Mouse (Mus musculus) hindbrain, embryonic 11.5 days (tissue): Measurements from ENCODE around the gene Tle1. TPM values are rescaled to one million over a fixed set of nuclear protein-coding genes. Genes with fewer than 3 reads are reported as not detected.

ENCODE experiments used
- ATAC-seq: fragments of 200-750 bp; cut with Nextera tagmentation; 2 replicates; pipeline ENCODE4 v1.8.0; 2017; ENCODE audit warnings: mild to moderate bottlenecking, moderate TSS enrichment, moderate library complexity; ENCODE audit not compliant: low FRiP score
- DNase-seq: peaks from one replicate; pipeline ENCODE4 v3.0.0-alpha.2; 2015; ENCODE audit warnings: low spot score
- H3K27ac ChIP-seq: fragments of 300-500 bp; sonication (generic); 2 replicates; pipeline ENCODE4 v1.5.1; 2014; ENCODE audit warnings: mild to moderate bottlenecking, low read depth, low read length
- H3K27me3 ChIP-seq: fragments of 300-500 bp; sonication (generic); 2 replicates; pipeline ENCODE4 v1.6.1; 2014; ENCODE audit warnings: mild to moderate bottlenecking, low read length, moderate library complexity, mixed read lengths; ENCODE audit not compliant: control insufficient read depth, insufficient read depth
- H3K36me3 ChIP-seq: fragments of 300-500 bp; sonication (generic); 2 replicates; pipeline ENCODE4 v1.6.1; 2014; ENCODE audit warnings: mild to moderate bottlenecking, low read length, moderate library complexity, mixed read lengths; ENCODE audit not compliant: control insufficient read depth, insufficient read depth
- H3K4me1 ChIP-seq: fragments of 300-500 bp; sonication (generic); replicated peaks from 2 replicates; pipeline ENCODE4 v1.6.1; 2014; ENCODE audit warnings: low read length, mixed read lengths; ENCODE audit not compliant: control insufficient read depth, insufficient read depth
- H3K4me2 ChIP-seq: fragments of 300-500 bp; sonication (generic); replicated peaks from 2 replicates; pipeline ENCODE4 v1.6.1; 2014; ENCODE audit warnings: mild to moderate bottlenecking, low read depth, low read length
- H3K4me3 ChIP-seq: fragments of 300-500 bp; sonication (generic); 2 replicates; pipeline ENCODE4 v1.5.1; 2014; ENCODE audit warnings: low read depth, low read length
- H3K9ac ChIP-seq: fragments of 300-500 bp; sonication (generic); 2 replicates; pipeline ENCODE4 v1.6.1; 2014; ENCODE audit warnings: low read depth, low read length
- H3K9me3 ChIP-seq: fragments of 300-500 bp; sonication (generic); 2 replicates; pipeline ENCODE4 v1.6.1; 2016; ENCODE audit warnings: low read length; ENCODE audit not compliant: control insufficient read depth
- WGBS: fragments of 180-500 bp; shearing (Covaris S2); extraction: QIAGEN DNeasy Blood & Tissue Kit; methylation state at CpG from one replicate; pipeline ENCODE4 v1.1.7; 2014; 5-methylcytosine and 5-hydroxymethylcytosine counted together
- polyA plus RNA-seq: library from polyadenylated mRNA; unstranded; fragments of >200 nt; fragmentation: Nextera tagmentation; extraction: Ambion mirVana; gene quantifications from 2 replicates; pipeline ENCODE4 v1.2.1, GENCODE M21; 2014

Tle1 gene
- polyA plus RNA-seq, 1 experiment from 2014 or later: 44.1 TPM

DNA sequence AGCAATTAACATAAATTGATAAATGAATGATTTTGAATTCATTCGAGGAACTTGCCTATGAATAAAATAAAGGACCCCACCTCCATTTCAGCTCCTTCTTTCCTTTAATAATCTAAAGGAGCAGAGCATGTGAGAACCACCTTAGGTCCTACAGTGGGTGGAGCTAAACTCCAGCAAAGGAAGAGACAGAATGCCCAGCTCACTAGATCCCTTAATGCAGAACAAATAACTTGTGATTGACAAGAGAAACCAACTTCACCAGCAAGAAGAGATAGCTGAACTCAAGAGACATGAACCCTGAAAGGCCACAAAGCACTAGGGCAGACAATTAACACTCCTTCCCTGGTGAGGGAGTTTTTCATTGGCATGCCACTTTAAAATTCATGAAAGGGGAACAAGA lies 32.5 kb downstream of the Tle1 start:
- Histone ChIP-seq H3K4me1 (peaks cover 2% of the 10 kb centered on the region; the same call in 1 of the 2 replicates), H3K9ac (no peak overlapping the region), H3K36me3 (no peaks in the 10 kb centered on the region), H3K9me3 (no peaks in the 10 kb centered on the region), H3K4me3 (no peak overlapping the region), H3K4me2 (no peak overlapping the region), H3K27me3 (no peaks in the 10 kb centered on the region), H3K27ac (peak overlapping the region; percentile 75)
- WGBS: 4% methylated on average over 1 of the region's 1 CpGs
- peak; percentile 28 for DNase-seq
- ATAC-seq: peak; percentile 81

GRCm38 (mm10) chr4:72167761-72168229 lies 32.9 kb downstream of the Tle1 start:
- Histone ChIP-seq H3K4me1 (peaks cover 2% of the 10 kb centered on the region; the same call in 1 of the 2 replicates), H3K27me3 (no peaks in the 10 kb centered on the region), H3K9ac (no peak overlapping the region), H3K36me3 (no peaks in the 10 kb centered on the region), H3K9me3 (no peaks in the 10 kb centered on the region), H3K4me3 (no peak overlapping the region), H3K4me2 (no peak overlapping the region), H3K27ac (peak overlapping the region; percentile 75)
- WGBS: 11% methylated on average over 2 of the region's 2 CpGs
- peak; percentile 45 for DNase-seq
- peak; percentile 93 for ATAC-seq

DNA sequence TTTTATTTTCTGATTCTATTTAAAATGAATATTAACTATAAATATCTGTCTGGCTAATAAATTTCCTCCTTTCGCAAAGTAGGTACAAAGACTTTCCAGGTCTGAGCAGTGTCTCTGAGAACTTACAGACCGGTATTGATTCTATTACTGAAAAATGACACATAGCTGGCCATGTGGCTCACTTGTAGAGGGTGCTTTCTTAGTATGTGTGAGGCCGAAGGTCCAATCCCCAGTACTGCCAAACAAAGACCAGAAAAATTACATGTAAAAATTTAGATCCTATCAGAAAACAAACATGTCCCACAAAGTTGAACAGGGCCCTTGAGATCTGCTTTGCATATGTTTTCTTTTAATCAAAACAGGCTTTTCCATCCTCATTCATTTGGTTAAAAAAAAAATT lies 33.5 kb downstream of the Tle1 start:
- Histone ChIP-seq H3K27ac (peak overlapping the region; percentile 75), H3K4me2 (no peak overlapping the region), H3K36me3 (no peaks in the 10 kb centered on the region), H3K4me1 (peaks cover 2% of the 10 kb centered on the region; the same call in 1 of the 2 replicates), H3K9me3 (no peaks in the 10 kb centered on the region), H3K9ac (no peak overlapping the region), H3K27me3 (no peaks in the 10 kb centered on the region), H3K4me3 (no peak overlapping the region)
- no peak for DNase-seq
- 69% methylated on average over 3 of the region's 3 CpGs for WGBS
- 0 out of 2 replicates have a peak, but pooled peaks have one; percentile 3 for ATAC-seq

- ATAC-seq (peak; percentile 55; the same call in 1 of the 2 replicates), DNase-seq (peak; percentile 36)
- H3K9me3 ChIP-seq: no peaks in the 10 kb centered on the region
- H3K9ac ChIP-seq: no peak overlapping the region
- WGBS: 41% methylated on average over 2 of the region's 2 CpGs
- H3K4me3 ChIP-seq: no peak overlapping the region
- H3K4me1 ChIP-seq: peaks cover 2% of the 10 kb centered on the region; the same call in 1 of the 2 replicates
- no peaks in the 10 kb centered on the region for H3K36me3 ChIP-seq
- 0 out of 2 replicates have a peak overlapping the region, but pooled peaks have one; percentile 7 for H3K27ac ChIP-seq
- no peak overlapping the region for H3K4me2 ChIP-seq
- H3K27me3 ChIP-seq: no peaks in the 10 kb centered on the region
Observed at GRCm38 (mm10) chr4:72166561-72166960, 34.2 kb downstream of the Tle1 start.

- Histone ChIP-seq H3K27ac (no peak overlapping the region), H3K4me3 (no peak overlapping the region), H3K27me3 (no peaks in the 10 kb centered on the region), H3K36me3 (no peaks in the 10 kb centered on the region), H3K9me3 (no peaks in the 10 kb centered on the region), H3K4me2 (no peak overlapping the region), H3K9ac (no peak overlapping the region), H3K4me1 (peaks cover 2% of the 10 kb centered on the region; the same call in 1 of the 2 replicates)
- DNase-seq: no peak
- 98% methylated on average over 9 of the region's 9 CpGs for WGBS
- no peak for ATAC-seq
Observed at GRCm38 (mm10) chr4:72165765-72166164, 35.0 kb downstream of the Tle1 start.

- Histone ChIP-seq H3K4me2 (no peak overlapping the region), H3K4me1 (peaks cover 2% of the 10 kb centered on the region), H3K9ac (no peak overlapping the region), H3K27ac (no peak overlapping the region), H3K27me3 (no peaks in the 10 kb centered on the region; the same call in none of the 2 replicates), H3K4me3 (no peak overlapping the region), H3K9me3 (no peaks in the 10 kb centered on the region), H3K36me3 (no peaks in the 10 kb centered on the region)
- no peak for DNase-seq
- 94% methylated on average over 4 of the region's 4 CpGs for WGBS
- ATAC-seq: no peak
Observed at GRCm38 (mm10) chr4:72162445-72163218, 38.1 kb downstream of the Tle1 start.

GRCm38 (mm10) chr4:72160102-72160511 lies 40.6 kb downstream of the Tle1 start:
- Histone ChIP-seq H3K27ac (no peak overlapping the region), H3K4me2 (no peak overlapping the region)

GRCm38 (mm10) chr4:72157931-72158371 lies 42.8 kb downstream of the Tle1 start:
- no peak overlapping the region for H3K27ac ChIP-seq

More at GRCm38 (mm10) chr4:72160102-72160511, 40.6 kb downstream of the Tle1 start:
- no peaks in the 10 kb centered on the region for H3K9me3 ChIP-seq
- no peaks in the 10 kb centered on the region; the same call in none of the 2 replicates for H3K27me3 ChIP-seq
- ATAC-seq: peak; percentile 91
- peak; percentile 59 for DNase-seq
- no peaks in the 10 kb centered on the region for H3K36me3 ChIP-seq
- H3K4me3 ChIP-seq: no peak overlapping the region
- no peaks in the 10 kb centered on the region; the same call in 1 of the 2 replicates for H3K4me1 ChIP-seq
- WGBS: 35% methylated on average over 14 of the region's 14 CpGs
- H3K9ac ChIP-seq: no peak overlapping the region

More at GRCm38 (mm10) chr4:72157931-72158371, 42.8 kb downstream of the Tle1 start:
- no peak overlapping the region for H3K4me2 ChIP-seq
- no peaks in the 10 kb centered on the region for H3K36me3 ChIP-seq
- no peak overlapping the region for H3K4me3 ChIP-seq
- ATAC-seq: no peak
- 74% methylated on average over 10 of the region's 10 CpGs for WGBS
- no peak for DNase-seq
- no peak overlapping the region for H3K9ac ChIP-seq
- no peaks in the 10 kb centered on the region; the same call in none of the 2 replicates for H3K27me3 ChIP-seq
- H3K4me1 ChIP-seq: no peaks in the 10 kb centered on the region; the same call in 1 of the 2 replicates
- H3K9me3 ChIP-seq: no peaks in the 10 kb centered on the region
